Mouse (Mus musculus) kidney, adult 2 months (tissue): ENCODE measurements around the gene Fam81a.

ENCODE experiments used
- CTCF ChIP-seq: fragments of 200-500 bp; conservative IDR thresholded peaks from 2 replicates; pipeline ENCODE4 v1.5.1; 2011; ENCODE audit warnings: low read depth, mild to moderate bottlenecking, control low read depth, low read length, moderate library complexity, mixed read lengths; ENCODE audit not compliant: insufficient read depth, insufficient read length
- POLR2A ChIP-seq: fragments of 200-500 bp; IDR thresholded peaks from one replicate; pipeline ENCODE4 v1.6.1; 2011; ENCODE audit warnings: low read depth, low read length, control low read depth

GRCm38 (mm10) chr9:70139331-70139885, 3.0 kb downstream of the Fam81a start:
- no peak for TF ChIP-seq POLR2A
- TF ChIP-seq CTCF: no peak
